Mouse (Mus musculus): ENCODE measurements around the gene Rplp0. TPM values are rescaled to one million over a fixed set of nuclear protein-coding genes. Genes with fewer than 3 reads are reported as not detected.

Rplp0 gene
- total RNA-seq, 2 experiments from 2014 or later: 1,089 to 1,227 TPM

DNA sequence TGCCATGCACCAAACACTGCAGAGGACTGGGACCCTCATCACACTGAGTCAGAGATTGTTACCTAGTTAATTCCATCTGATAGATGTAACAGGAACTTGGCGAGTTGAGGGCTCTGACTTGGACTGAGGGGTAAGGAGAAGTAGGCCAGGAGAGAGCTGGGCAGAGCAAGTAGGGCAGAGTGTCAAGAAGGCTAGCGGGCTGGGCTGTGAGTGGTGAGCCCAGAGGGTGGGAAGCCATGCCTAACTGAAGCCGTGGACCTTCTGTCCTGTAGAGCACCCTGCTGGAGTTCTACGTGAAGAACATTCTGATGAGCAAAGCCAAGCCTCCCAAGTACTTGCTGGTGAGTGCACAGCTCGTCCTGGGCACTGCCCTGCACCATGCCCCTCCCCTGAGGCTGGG lies 20.1 kb downstream of the Rplp0 start:
- no peak for DNase-seq (ENCODE audit: low spot score in 2 of 2)

- DNase-seq (ENCODE audit: low spot score in 2 of 2): no peak
These were observed 21.1 kb downstream of the Rplp0 start for GRCm38 (mm10) chr5:115580229-115581001.

DNA sequence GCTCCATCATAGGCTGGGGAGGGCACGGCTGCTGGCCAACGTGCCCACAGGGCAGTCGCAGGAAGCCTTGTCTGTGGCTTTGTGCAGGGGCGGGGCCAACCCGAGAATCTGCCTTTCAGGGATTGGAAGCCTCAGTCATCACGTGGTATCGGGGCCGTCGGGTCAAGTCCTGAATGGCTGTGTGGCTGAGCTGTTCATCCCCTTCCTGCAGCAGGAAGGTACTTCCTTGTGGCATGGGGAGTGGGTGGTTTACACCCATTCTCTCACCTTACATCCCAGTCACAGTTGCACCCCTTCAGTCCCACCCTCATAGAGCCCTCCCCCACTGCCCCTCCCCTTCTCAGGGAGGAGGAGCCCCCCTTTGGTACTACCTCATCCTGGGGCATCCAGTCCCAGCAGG lies 22.4 kb downstream of the Rplp0 start:
- DNase-seq (ENCODE audit: low spot score in 2 of 2): no peak

DNA sequence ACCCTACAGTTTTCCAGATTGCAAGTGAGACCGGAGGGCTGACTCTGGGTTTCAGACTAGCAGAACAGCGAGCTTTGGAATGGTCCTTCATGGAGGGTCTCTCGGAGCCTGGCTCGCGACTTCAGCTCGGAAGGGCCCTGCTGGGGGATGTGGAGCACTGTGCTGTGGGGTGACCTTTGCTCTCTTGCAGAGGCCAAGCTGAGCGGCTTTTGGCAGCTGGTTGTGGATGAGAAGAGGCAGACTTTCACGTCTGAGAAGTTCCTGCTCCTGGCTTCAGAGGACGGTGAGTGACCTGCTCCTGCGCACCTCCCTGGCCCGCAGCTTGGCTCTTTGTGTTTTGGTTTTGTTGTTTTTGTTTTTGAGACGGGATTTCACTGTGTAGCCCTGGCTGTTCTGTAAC lies 26.3 kb downstream of the Rplp0 start:
- no peak for DNase-seq (ENCODE audit: low spot score in 2 of 2)

DNA sequence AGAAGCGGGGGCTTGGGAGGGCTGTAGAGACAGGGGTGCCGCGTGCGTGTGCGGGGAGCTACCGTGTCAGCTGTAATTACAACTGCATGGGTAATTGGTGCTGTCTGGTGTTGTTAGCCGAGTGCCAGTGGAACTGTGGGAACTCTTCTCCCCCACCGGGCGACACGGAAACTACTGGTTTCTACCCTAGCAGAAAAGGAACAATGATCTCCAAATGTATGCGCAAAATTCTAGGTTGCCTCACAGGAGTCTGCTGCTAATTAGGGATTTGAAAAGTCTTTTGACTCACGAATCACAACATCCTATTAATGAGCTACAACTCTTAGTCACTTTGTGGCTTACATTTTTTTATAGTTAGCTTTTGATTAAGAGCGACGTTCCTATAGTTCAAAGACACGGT lies 26.9 kb downstream of the Rplp0 start:
- DNase-seq (ENCODE audit: low spot score in 2 of 2): no peak

DNA sequence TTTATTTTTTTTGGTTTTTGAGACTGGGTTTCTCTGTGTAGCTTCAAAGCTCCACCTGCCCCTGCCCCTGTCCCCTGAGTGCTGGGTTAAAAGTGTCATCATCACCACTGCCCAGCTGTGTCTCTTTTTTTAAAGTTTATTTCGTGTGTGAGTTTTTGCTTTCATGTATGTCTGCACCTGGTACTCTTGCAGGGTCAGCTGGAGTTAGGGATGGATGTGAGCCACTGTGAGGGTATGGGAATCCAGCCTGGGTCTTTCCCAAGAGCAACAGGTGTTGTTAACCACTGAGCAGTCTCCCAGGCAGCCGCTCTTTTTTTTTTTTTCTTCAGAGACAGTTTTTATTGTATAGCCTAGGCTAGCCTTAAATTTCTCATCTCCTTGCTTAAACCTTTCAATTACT lies 27.5 kb downstream of the Rplp0 start:
- DNase-seq (ENCODE audit: low spot score in 2 of 2): no peak

DNA sequence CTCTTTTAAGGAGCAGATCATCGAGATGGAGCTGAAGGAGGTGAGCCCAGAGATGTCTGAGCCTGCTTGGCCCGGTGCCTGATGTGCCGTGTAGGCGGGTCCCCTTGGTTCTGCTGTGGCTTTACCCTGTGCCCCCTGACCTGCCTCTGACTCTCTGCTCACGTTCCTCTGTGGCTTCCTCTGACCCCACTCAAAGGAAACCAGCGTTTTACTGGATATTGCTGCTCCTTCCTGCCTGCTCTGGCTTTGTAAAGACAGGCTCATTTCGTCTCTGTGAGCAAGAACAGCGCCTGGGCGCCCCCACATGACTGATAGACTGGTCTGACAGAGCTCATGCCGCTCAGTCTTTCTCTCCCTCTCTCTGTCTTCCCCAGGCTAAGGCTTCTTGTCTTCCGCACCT lies 31.8 kb downstream of the Rplp0 start:
- no peak for DNase-seq (ENCODE audit: low spot score in 2 of 2)

DNA sequence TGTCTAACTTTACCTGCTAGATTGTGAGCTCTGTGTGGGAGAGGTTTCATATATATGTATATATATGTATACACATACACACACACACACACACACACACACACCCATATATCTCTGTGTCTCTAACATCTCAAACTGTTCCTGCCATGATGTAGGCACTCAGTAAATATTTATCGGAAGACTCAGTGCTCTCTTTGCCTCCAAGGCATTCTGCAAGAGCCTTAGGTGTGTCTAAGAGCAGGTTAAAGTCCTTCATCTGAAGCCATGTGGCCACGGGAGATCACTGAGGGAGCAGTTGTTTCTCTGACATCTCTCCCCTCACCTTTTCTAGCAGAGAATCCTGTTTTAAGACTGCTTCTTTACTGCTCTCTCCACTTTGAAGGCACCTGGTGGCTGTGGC lies 32.2 kb downstream of the Rplp0 start:
- DNase-seq (ENCODE audit: low spot score in 2 of 2): no peak

GRCm38 (mm10) chr5:115603561-115603960 lies 44.3 kb downstream of the Rplp0 start:
- DNase-seq (ENCODE audit: low spot score in 2 of 2): no peak

DNA sequence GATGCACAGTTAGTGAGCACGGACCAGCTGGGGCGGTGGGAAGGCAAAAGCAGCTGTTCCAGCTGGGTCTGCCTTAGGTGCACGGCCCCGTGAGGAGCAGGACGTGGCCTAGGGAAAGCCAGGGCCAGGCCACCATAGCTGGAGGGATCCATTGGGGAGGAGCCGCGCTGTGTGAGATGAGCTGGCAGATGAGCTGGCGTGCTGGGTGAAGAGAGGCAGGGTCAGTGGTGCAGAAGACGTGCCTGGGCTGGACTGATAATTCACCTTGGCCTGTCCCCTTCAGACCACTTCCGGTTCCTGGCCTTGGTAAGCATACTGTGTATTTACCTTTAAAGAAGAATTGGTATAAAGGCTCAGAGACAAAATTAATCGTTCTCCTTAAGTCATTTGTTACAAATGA lies 52.3 kb downstream of the Rplp0 start:
- DNase-seq (ENCODE audit: low spot score in 2 of 2): no peak

Small RNAs within 50 kb of the gene (microRNA-seq; reads per million reads assigned to microRNA genes)
- gene Mir7029: not detected

Other genes starting within 250 kb of the Rplp0 start
- gene Srsf9, start 232.3 kb upstream of the Rplp0 start, total RNA-seq (2021): 10 to 100 TPM; 38.2 to 42.8 TPM
- gene Gatc, start 218.3 kb upstream of the Rplp0 start, total RNA-seq (2021): 10 to 100 TPM; 19.5 to 21.6 TPM
- gene Triap1, start 218.2 kb upstream of the Rplp0 start, total RNA-seq (2021): 10 to 100 TPM; 19.7 to 22.8 TPM
- 100 to 1,000 TPM; 236 to 243 TPM for gene Cox6a1, start 210.5 kb upstream of the Rplp0 start, total RNA-seq (2021)
- gene Msi1, start 129.9 kb upstream of the Rplp0 start, total RNA-seq (2021): 1 to 10 TPM; 6.2 to 6.5 TPM
- not detected for gene Pla2g1b, start 93.2 kb upstream of the Rplp0 start, total RNA-seq (2021)
- 10 to 100 TPM; 13.4 to 16.8 TPM for gene Sirt4, start 74.7 kb upstream of the Rplp0 start, total RNA-seq (2021)
- gene Pxn, start 52.8 kb upstream of the Rplp0 start, total RNA-seq (2021): 100 to 1,000 TPM; 170 to 175 TPM
- gene Gcn1l1, start 5.8 kb downstream of the Rplp0 start, total RNA-seq (2021): 10 to 100 TPM; 48.8 to 50.7 TPM
- gene Rab35, start 72.4 kb downstream of the Rplp0 start, total RNA-seq (2021): 10 to 100 TPM; 43.1 to 46.8 TPM
- 1 to 10 TPM; 6.8 to 6.9 TPM for gene Bicdl1, start 172.2 kb downstream of the Rplp0 start, total RNA-seq (2021)